Mouse (Mus musculus): ENCODE measurements around the gene Fam193b.

The Fam193b gene

DNA sequence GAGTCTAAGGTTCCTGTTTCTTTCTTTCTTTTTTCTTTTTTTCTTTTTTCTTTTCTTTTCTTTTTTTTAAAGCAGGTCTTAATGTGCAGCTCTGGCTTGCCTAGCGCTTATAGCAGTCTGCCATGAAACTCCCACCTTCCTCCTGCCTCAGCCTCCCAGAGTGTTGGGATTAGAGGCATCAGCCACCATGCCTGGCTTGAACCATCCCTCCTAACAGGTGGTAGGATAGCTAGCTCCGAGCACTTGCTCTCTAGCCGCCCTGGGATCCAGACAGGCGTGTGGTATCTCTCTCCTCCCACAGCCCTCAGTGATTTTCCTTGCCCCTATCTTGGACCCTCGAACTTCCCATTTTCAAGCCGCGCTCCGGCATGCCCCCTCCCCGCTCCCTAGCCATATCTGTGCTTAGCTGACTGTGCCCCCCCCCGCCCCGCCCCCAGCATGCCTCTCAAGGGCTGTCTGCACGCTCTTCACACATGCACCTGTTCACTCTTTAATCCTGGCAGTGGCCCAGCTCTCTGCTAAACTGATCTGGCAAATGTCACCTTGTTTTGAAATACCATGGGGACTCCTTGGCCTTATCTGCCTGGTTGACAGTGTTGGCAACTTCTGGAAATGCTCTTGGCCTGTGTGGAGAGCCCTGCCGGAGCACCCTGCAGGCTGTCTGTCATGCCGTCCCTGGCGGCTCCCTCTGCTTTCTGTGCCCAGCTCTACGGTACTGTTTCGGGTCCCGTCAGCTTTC is 75.9 kb downstream of the Fam193b start:
- no peak for DNase-seq

DNA sequence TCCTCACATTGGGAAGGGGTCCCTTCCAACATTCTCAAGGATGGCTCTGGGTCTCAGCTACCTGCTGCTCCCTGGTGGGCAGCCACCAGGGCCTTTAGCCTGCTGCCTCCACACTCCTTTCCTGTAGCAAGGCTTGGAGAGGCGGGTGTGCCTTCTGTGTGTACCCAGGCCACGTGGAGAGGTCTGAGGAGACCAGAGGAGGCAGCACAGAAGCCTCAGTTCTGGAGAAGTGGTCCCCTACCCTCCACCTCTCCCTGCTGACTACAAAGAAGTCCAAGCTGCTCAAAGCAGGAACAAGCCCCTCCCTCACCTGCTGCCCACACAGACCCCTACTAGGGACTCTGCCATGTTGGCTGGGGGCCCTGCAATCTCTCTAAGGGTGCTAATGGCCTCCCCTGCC is 76.7 kb downstream of the Fam193b start:
- DNase-seq = no peak

Measured in thymus, adult 18-20 months (tissue).